In the genomic region with DNA sequence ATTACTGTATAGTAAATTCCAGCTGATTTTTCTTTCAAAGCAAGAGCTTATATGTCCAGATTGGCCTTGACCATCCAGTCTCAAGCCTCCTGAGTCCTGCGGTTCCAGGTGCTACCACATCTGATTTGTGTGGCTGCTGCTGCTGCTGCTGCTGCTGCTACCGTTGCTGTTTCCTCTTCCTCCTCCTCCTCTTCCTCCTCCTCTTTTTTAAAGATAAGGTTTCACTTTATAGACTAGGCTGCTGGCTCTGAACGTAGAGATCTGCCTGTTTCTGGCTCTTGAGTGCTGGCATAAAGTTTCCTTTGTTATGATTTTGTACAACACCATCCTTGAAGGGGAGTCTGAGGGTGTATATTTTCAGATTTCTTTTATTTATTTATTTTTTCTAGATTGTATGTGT, we compare ENCODE assay signal across 15 mouse cellular contexts.
"Had no signal": no experiment of that assay in that cellular context is flagged by ENCODE, and none has a peak within 500 bp of the region (broad histone marks: within the 10 kb centered on the region; RNA-seq: fewer than 3 reads in every experiment).

No protein-coding gene starts in this region.

- H3K4me2 ChIP-seq: limb, embryonic 12.5 days; midbrain, embryonic 13.5 days; neural tube, embryonic 12.5 days had no signal

- H3K4me3 ChIP-seq: layer of hippocampus, adult 2 months; limb, embryonic 12.5 days; midbrain, embryonic 13.5 days; myocyte; neural tube, embryonic 12.5 days had no signal

- H3K27me3 ChIP-seq: limb, embryonic 12.5 days; midbrain, embryonic 13.5 days; neural tube, embryonic 12.5 days had no signal

- ATAC-seq: lung, postnatal 0 days; midbrain, embryonic 13.5 days had no signal

- H3K4me1 ChIP-seq: limb, embryonic 12.5 days; midbrain, embryonic 13.5 days; neural tube, embryonic 12.5 days had no signal

- DNase-seq: kidney, adult 11 months; kidney, postnatal 10 days; kidney, postnatal 4 days; lung, adult 2 months; lung, postnatal 36 days; retina, postnatal 1 day; right cerebral cortex, postnatal 4 days; spleen, adult 18-20 months; thymus, postnatal 14 days had no signal

- H3K9me3 ChIP-seq: limb, embryonic 12.5 days; midbrain, embryonic 13.5 days; neural tube, embryonic 12.5 days had no signal

- H3K9ac ChIP-seq: limb, embryonic 12.5 days; midbrain, embryonic 13.5 days; neural tube, embryonic 12.5 days had no signal

- H3K36me3 ChIP-seq: neural tube, embryonic 12.5 days had no signal

- H3K27ac ChIP-seq: layer of hippocampus, adult 2 months; limb, embryonic 12.5 days; midbrain, embryonic 13.5 days; neural tube, embryonic 12.5 days had no signal
